33 mouse cellular contexts compared by ENCODE assay signal in genomic region chr5:112432033-112432432, GRCm38 (mm10). TPM values are rescaled to one million over a fixed set of nuclear protein-coding genes. Genes with fewer than 3 reads are reported as not detected.
DNase-seq lines count a peak whose midpoint lies in the region; ATAC-seq and TF ChIP-seq lines count a peak whose summit lies in the region.
"Had no signal": no experiment of that assay in that cellular context is flagged by ENCODE, and none has a peak within 500 bp of the region (broad histone marks: within the 10 kb centered on the region; RNA-seq: fewer than 3 reads in every experiment).

No protein-coding gene starts in this region.

- no peak for DNase-seq in frontal cortex, adult 2 months (ENCODE audit: extremely low spot score in 1 of 2, low spot score in 1 of 2)
- DNase-seq in layer of hippocampus, adult 2 months (ENCODE audit: low spot score in 2 of 2): no peak
- no peak for DNase-seq in layer of hippocampus, postnatal 10 days (ENCODE audit: low spot score in 2 of 2)
- no peak for DNase-seq in midbrain, embryonic 10.5 days (ENCODE audit: low spot score)
- no peak for DNase-seq in midbrain, embryonic 11.5 days (ENCODE audit: low spot score, missing footprints)
- peak; percentile 0 for DNase-seq in right cerebral cortex, postnatal 14 days
- no peak for DNase-seq in right cerebral cortex, postnatal 10 days (ENCODE audit: low spot score in 2 of 2)
- DNase-seq: adrenal gland, postnatal 10 days; adrenal gland, postnatal 36 days; B cell, adult 2 months; cerebellum, adult 11 months; cerebellum, adult 2 months; cerebellum, adult 9-11 months; cerebellum, postnatal 25 days; gastrocnemius, postnatal 25 days; heart, adult 18-20 months; heart, postnatal 10 days; heart, postnatal 36 days had no signal

- no peak overlapping the region for H3K4me2 ChIP-seq in midbrain, embryonic 11.5 days
- H3K4me2 ChIP-seq: embryonic facial prominence, embryonic 15.5 days; forebrain, embryonic 13.5 days; heart, embryonic 12.5 days; heart, embryonic 15.5 days; hindbrain, embryonic 14.5 days had no signal

- no peak overlapping the region for H3K9ac ChIP-seq in midbrain, embryonic 11.5 days (ENCODE audit: low read length)
- H3K9ac ChIP-seq: embryonic facial prominence, embryonic 15.5 days; forebrain, embryonic 13.5 days; heart, embryonic 12.5 days; heart, embryonic 15.5 days; hindbrain, embryonic 14.5 days had no signal

- WGBS in midbrain, embryonic 10.5 days: 45% methylated on average over 5 of the region's 5 CpGs
- 37% methylated on average over 5 of the region's 5 CpGs for WGBS in midbrain, embryonic 11.5 days

- H3K27me3 ChIP-seq in midbrain, embryonic 10.5 days (ENCODE audit: low read depth, poor library complexity, severe bottlenecking): peaks cover 72% of the 10 kb centered on the region
- H3K27me3 ChIP-seq in midbrain, embryonic 11.5 days (ENCODE audit: control insufficient read depth, insufficient read depth, low read length): peaks cover 10% of the 10 kb centered on the region

- H3K36me3 ChIP-seq in midbrain, embryonic 10.5 days: no peaks in the 10 kb centered on the region
- no peaks in the 10 kb centered on the region for H3K36me3 ChIP-seq in midbrain, embryonic 11.5 days (ENCODE audit: control insufficient read depth, insufficient read depth, low read length)
- H3K36me3 ChIP-seq: embryonic facial prominence, embryonic 12.5 days; embryonic facial prominence, embryonic 15.5 days; G1E; heart, embryonic 12.5 days; heart, embryonic 15.5 days had no signal

- H3K4me1 ChIP-seq in midbrain, embryonic 10.5 days: peaks cover 54% of the 10 kb centered on the region
- H3K4me1 ChIP-seq in midbrain, embryonic 11.5 days (ENCODE audit: control insufficient read depth, insufficient read depth, low read length): peaks cover 11% of the 10 kb centered on the region
- H3K4me1 ChIP-seq: embryonic facial prominence, embryonic 15.5 days; heart, embryonic 12.5 days; heart, embryonic 15.5 days had no signal

- no peak overlapping the region for H3K4me3 ChIP-seq in layer of hippocampus, adult 2 months
- no peak overlapping the region for H3K4me3 ChIP-seq in midbrain, embryonic 10.5 days
- no peak overlapping the region for H3K4me3 ChIP-seq in midbrain, embryonic 11.5 days (ENCODE audit: low read depth, low read length)
- H3K4me3 ChIP-seq: embryonic facial prominence, embryonic 12.5 days; embryonic facial prominence, embryonic 15.5 days; forebrain, embryonic 13.5 days; heart, embryonic 12.5 days; heart, embryonic 15.5 days had no signal

- ATAC-seq in frontal cortex, adult (ENCODE audit: low TSS enrichment): peak; percentile 48
- ATAC-seq in midbrain, embryonic 11.5 days (ENCODE audit: low FRiP score): no peak

- TF ChIP-seq CTCF in layer of hippocampus, adult 2 months (conservative IDR thresholded peaks at IDR 0.05): no peak

- H3K27ac ChIP-seq in layer of hippocampus, adult 2 months: peak overlapping the region; percentile 69
- peak overlapping the region; percentile 46; the same call in 1 of the 2 replicates for H3K27ac ChIP-seq in midbrain, embryonic 10.5 days (replicated peaks)
- H3K27ac ChIP-seq in midbrain, embryonic 11.5 days (ENCODE audit: low read depth, low read length): no peak overlapping the region
- H3K27ac ChIP-seq: embryonic facial prominence, embryonic 12.5 days; embryonic facial prominence, embryonic 15.5 days; forebrain, embryonic 13.5 days; heart, embryonic 15.5 days; hindbrain, embryonic 14.5 days; hindbrain, postnatal 0 days had no signal

- H3K9me3 ChIP-seq in midbrain, embryonic 10.5 days (replicated peaks): no peaks in the 10 kb centered on the region
- no peaks in the 10 kb centered on the region for H3K9me3 ChIP-seq in midbrain, embryonic 11.5 days (ENCODE audit: control insufficient read depth, low read length)
- H3K9me3 ChIP-seq: embryonic facial prominence, embryonic 12.5 days; embryonic facial prominence, embryonic 15.5 days; forebrain, embryonic 13.5 days; G1E; heart, embryonic 12.5 days; heart, embryonic 15.5 days had no signal

RNA-seq across cellular contexts. Expression of gene Gm6588, which starts 17.2 kb away (rescaled TPM):
- polyA plus RNA-seq in frontal cortex, adult 2 months (2012; rRNA removed): not detected in 2 replicates
- total RNA-seq in layer of hippocampus, adult 2 months (2021): not detected
- total RNA-seq in layer of hippocampus, postnatal 10 days (2021): not detected
- 0.06 and 0.12 TPM in 2 replicates for polyA plus RNA-seq in midbrain, embryonic 10.5 days (2016; fragmentation: Nextera tagmentation; extraction: Ambion mirVana)
- not detected in 2 replicates for polyA plus RNA-seq in midbrain, embryonic 11.5 days (2014; fragmentation: Nextera tagmentation; extraction: Ambion mirVana)
- total RNA-seq: adrenal gland, adult 18-20 months; adrenal gland, postnatal 10 days; adrenal gland, postnatal 36 days; CH12.LX; common myeloid progenitor, adult 5-6 weeks; gastrocnemius, adult 8-10 months; gastrocnemius, postnatal 25 days; heart, adult 18-20 months; heart, postnatal 10 days; heart, postnatal 36 days; hindbrain, postnatal 0 days had no signal
- polyA plus RNA-seq: cerebellum, adult 2 months; embryonic facial prominence, embryonic 12.5 days; embryonic facial prominence, embryonic 15.5 days; G1E; heart, embryonic 12.5 days; heart, embryonic 15.5 days; inflammation-experienced regulatory T-cells, adult 6 months; Patski had no signal

RNA-seq across cellular contexts. Expression of gene Asphd2, which starts 37.4 kb away (rescaled TPM):
- 146 and 153 TPM in 2 replicates for polyA plus RNA-seq in frontal cortex, adult 2 months (2012; rRNA removed)
- total RNA-seq in layer of hippocampus, adult 2 months (2021): 100 to 1,000 TPM; 223 to 224 TPM
- 100 to 1,000 TPM; 150 to 151 TPM for total RNA-seq in layer of hippocampus, postnatal 10 days (2021)
- polyA plus RNA-seq in midbrain, embryonic 10.5 days (2016; fragmentation: Nextera tagmentation; extraction: Ambion mirVana): 17.7 and 22.0 TPM in 2 replicates
- 35.4 and 48.3 TPM in 2 replicates for polyA plus RNA-seq in midbrain, embryonic 11.5 days (2014; fragmentation: Nextera tagmentation; extraction: Ambion mirVana)
- total RNA-seq: CH12.LX had no signal
- polyA plus RNA-seq: G1E; inflammation-experienced regulatory T-cells, adult 6 months had no signal
